Mouse (Mus musculus) hindlimb bud, embryonic 11.5 days (tissue): ENCODE data around the gene Otop1.

Source experiments
- DNase-seq: peaks from one replicate; pipeline ENCODE4 v3.0.0-alpha.2; 2012; ENCODE audit warnings: low read depth, low spot score; ENCODE audit errors: extremely low spot score

The Otop1 gene

DNA sequence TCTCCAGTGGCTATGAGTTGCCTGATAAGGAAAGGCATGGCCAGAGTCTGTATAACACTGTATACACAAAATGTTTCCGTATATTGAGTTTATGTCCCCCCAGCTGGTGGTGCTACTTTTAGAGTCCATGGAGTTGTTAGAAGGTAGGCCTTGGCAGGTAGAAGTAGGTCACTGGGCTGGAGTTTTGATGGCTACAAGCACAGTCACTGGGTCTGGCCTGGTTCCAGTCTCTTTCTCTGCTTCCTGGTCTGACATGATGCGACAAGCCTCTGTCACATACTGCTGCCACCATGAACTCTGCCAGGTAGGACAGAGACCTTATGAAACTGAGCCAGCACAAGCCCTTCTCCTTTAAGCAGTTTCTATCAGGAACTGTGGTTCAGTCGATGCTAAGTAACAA lies 12.7 kb downstream of the Otop1 start:
- no peak for DNase-seq

DNA sequence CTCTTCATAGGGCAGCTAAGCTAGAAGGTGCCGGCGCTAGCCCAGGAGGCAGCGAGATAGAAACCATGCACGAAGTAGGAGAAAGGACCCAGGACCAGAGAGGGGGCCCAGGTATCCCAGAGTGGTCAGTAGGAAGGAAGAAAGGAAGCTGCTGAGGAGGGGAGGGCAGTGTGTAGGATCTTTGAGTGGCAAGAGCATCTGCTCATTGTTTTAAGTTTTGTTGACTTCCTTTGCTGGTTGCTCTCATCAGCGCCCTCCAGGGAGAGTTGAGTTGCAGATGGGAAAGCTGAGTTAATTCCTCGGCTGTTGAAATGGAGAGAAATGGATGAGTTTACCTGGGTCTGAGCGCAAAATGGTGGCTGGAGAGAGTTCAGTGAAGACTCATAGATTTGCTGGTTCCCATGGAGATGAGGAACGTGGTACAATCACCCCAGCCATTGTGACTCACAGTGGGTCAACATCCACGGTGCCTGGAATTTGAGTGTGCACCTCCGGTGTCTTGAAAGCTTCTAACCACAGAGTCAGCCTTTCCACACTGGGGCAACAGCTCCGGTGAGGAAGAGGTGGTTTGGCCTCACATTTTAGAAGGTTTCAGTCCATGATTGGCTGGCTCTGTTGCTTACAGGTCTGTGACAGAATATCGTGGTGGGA lies 26.1 kb downstream of the Otop1 start:
- DNase-seq, result no peak

DNA sequence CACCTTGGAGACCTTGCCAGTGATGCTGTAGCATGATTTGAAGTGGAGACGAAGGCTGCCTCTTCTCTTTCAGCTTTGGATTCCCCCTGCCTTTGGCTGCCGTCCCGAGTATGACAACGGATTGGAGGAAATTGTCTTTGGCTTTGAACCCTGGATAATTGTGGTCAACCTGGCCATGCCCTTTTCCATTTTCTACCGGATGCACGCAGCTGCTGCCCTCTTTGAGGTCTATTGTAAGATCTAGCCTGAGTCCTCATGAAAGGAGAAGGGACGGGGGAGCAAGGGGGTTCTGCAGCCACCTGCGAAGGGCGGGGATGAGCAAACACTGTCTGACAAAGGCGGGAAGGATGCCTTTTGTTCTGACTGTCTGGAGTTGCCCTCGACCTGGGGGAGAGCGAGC lies 26.9 kb downstream of the Otop1 start:
- no peak for DNase-seq

DNA sequence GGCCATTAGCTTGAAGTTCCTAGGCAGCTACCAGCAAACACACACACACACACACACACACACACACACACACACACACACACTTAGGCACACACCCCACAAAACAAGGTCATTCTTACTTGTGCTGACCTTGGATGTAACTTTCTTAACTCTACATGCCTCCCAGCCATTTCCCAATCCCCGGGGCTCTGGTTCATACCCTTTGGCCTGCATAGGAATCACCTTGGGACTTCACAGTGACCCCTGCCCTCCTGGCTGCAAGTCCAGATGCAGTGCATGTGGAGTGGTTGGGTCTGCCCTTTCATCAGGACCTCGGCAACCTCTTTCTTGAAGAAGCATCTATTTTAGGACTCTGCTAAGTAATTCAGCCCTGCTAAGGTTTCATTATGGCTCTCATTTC lies 29.5 kb downstream of the Otop1 start:
- DNase-seq, result no peak

DNA sequence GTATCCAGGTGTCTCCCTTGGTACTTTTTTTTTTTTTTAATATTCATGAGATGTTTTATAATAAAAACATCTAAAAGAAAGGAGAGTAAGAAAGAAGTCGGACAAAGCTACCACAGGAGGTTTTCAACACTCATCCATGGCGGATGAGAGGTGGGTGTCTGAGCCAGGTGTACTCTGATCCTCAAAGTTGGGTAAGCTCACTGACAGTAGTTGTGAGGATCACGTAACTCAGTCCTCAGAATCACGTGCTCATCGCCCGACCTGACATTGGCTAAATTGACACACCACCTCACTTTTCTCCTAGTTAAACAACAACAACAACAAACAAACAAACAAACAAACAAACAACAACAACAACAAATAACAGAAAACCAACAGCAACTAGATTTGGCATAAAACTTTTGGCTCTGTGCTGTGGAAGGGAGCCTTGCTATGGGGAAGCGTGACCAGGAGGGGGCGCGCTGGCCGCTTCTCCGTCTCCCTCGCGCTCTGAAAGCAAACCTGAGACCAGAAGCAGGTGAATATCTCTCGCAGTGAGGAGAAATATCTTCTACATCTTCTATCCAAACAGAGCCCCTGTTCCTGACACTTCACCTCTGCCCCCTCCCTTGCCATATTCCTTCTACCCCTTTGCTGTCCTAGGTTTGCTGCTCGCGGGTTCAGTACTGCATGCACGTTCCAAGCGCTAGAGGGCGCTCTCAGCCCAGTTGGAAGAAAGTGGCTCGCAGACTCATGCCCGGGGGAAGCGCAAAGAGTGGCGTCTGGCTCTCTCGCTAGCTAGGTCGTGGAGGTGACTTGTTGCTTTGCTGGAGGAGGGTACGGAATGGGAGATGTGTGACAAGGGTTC lies 31.7 kb downstream of the Otop1 start:
- DNase-seq, result peak; percentile 83

DNA sequence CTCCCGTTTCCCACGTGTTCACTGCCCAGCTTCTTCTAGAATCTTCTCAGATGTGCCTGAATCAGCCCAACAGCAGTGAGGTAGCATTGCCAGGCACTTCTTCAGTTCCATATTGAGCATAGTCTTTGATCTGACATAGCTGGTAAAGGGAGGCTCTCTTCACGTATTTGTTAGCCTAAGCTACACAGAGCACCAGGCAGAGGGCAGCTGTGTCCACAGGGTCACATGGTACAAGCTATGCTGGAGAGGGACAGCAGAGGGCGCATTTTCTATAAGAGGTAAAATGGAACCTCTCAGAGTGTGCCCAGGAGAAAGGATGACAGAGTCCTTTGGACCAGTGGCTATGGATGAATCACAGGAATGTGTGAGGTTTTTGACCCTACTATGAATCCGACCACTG lies 33.1 kb downstream of the Otop1 start:
- no peak for DNase-seq

DNA sequence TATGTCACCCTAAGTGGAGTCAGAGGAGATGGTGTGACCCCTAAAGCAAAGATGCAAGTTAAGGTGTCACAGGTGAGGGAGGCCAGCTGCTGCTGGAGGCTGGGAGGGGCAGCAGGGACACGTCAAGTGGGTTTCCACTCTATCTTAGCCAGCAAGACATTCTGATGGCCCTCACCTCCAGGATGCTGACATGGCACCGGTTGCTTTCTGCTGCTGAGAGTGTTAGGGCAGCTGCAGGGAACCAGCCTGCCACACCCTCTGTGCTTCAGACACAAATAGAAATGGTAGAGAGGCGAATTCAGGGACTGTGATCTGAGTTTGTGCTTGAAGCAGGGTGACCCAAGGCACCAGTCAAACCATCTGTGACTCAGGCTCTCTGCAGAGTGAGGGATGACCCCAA lies 34.0 kb downstream of the Otop1 start:
- no peak for DNase-seq

DNA sequence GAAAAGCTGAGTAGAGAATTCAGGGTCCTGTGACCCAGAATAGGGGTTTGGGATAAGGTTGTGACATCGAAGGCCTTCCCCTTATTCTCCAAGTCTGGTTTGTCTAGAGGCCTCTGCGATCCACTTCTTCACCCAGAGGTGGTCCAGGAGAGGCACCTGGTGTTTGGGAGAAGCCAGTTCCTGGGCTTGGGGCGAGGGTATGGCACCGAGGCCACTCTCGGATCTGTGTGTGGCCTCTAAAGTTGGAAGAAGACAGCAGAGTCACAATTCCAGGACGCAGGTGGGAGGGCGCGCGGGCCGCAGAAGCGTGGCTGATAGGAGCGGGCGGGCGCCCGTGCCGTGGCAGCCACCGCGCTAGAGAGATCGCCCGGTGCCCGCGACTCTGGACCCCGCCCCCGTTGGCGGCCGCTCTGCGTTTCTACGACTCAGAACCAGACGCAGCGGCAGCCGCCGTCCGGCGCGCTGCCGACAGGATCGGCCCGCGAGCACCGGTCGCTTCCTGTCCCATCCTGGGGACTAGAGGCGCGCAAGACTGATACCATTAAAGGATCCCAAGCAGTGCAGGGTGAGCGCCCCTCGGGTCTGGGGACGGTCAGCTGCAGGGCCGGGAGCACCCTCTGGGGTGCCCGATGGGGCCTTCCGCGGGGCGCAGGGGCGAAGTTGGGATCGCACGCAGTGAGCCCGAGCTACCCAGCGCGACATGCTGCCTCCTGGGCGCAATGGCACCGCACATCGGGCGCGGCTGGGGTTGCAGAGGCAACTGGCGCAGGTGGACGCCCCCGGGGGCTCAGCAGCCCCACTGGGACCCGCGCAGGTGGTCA lies 43.4 kb downstream of the Otop1 start, which contains the start of gene Drd5:
Gene Drd5 (plus strand): TSS at position 402 of the 821 bp plus-strand sequence.
- DNase-seq, result no peak

DNA sequence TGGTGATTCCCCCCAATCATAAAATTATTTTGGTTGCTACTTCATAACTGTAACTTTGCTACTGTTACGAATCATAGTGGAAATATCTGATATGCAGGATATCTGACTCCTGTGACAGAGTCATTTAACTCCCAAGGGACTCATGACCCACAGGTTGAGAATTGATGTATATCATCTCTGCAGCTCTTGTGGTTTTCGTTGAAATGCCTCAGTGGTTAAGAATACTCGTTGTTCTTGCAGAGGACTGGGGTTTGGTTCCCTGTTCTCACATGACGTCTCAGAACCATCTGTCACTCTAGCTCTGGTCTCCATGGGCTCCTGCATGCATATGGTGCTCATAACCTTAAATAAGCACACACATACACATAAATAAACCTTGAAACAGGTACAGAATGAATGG lies 57.6 kb downstream of the Otop1 start:
- no peak for DNase-seq

DNA sequence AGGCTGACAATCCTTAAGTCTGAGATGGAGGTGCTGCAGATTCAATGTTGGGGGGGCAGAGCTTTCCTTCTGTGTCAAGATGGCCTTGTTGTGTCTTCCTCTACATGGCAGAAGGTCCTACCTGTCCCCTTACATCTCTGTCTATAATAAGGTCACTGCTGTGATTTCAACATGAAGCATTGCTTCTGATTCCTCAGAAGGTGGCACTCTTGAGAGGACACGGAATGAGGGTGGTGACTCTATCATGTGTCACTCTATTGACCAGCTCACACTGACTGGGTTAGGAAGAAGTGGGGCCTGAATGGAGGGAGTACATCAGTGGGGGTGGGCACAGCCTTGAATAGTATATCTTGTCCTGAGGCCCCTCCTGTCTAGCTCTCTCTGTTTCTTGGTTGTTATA lies 58.8 kb downstream of the Otop1 start:
- DNase-seq, result no peak

DNA sequence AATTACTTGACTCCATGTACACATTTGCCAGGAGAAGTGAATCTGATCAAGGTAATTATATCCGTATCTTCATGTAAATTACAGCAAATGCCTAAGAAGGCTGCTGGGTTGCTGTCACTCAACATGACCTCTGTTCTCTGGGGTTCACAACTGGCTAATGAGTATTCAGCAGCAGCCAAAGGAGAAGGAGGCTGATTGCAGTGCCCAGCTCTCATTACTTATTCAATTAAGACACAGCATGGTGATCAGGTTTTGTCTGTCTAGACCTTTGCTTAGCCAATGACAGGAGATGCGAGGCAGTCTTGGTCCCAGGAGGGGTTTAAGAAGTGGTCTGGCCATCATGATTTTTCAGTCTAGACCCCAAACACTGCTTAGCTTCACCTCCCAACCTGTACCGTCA lies 67.3 kb downstream of the Otop1 start:
- DNase-seq, result no peak

DNA sequence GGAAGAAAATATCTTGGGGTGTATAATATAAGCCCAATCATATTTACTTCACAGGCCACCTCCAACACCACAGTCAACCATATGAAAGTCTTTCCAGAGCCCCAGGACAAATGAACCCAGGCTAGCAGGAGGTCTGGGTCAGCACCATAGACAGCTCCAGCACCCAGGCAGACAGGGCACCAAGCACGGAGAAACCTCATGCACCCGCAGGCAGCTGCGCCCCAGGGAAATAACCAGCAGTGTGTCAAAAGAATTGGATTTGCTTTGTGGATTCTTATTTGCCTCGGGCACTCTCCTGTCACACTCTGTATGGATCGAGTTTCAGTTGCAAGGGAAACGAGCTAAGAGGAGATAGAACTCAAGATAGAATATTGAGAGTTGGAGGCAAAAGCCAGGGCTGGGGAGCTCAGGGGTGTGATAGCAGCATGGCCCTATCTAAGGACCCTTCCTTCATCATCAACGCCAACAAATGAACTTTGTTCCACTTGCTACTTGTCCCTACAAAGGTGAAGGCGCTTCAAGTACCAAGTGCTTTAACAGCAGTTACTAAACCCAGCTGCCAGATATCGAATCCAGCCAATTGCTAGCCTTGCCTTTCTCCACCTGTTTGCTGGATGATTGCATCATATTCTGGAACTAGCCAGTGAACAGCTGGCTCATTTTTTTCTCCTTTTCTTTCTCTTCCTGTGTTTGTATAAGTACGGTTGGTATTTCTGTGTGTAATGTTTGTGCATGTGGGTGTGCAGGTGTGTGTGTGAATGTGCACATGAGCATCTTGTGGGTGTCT lies 71.1 kb downstream of the Otop1 start:
- peak; percentile 16 for DNase-seq

DNA sequence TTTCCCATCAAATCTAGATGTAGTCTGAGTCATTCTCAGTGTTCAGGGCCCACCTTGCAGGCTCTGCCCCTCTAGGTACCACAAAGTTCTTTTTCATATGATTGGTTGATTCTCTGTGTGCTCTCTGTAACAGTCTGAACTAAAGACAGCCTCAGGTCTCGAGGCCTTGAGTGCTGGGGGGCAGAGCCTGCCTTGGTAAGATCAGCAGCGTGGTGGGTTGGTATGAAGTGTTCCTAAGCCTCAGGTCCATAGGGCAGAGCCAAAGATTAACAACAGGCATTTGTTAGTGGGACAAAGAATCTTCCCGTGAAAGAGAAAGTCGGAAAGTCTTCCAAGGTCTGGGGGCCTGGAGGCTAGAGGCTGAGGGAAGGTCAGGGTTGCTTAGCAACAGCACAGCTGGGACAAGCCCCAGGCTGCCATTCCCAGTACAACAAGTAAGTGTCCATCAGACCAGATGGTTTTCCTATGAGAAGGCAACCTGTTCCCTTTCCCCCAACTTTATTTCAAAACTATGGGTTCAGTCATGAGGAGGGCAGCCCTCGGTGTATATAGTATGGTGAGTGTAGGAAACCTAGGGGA lies 74.7 kb downstream of the Otop1 start:
- no peak for DNase-seq
